Mouse (Mus musculus): ENCODE measurements around the gene Rpusd3.

Gene Rpusd3

GRCm38 (mm10) chr6:113419199-113419587 lies at the start of gene Rpusd3:
Gene Rpusd3, minus strand, starts transcription at chr6:113419340.
- DNase-seq: peak; percentile 99

GRCm38 (mm10) chr6:113468512-113468911 lies 49.4 kb upstream of the Rpusd3 start:
- DNase-seq: no peak

GRCm38 (mm10) chr6:113465602-113466001 lies 46.5 kb upstream of the Rpusd3 start:
- DNase-seq: no peak

- DNase-seq: no peak
Observed at GRCm38 (mm10) chr6:113464040-113464439, 44.9 kb upstream of the Rpusd3 start.

- peak; percentile 36 to 40 for DNase-seq
Observed at GRCm38 (mm10) chr6:113458635-113459034, 39.5 kb upstream of the Rpusd3 start.

GRCm38 (mm10) chr6:113457952-113458534 lies 38.9 kb upstream of the Rpusd3 start, which contains the start of gene Il17re:
Gene Il17re, plus strand, starts transcription at chr6:113458484.
- DNase-seq: no peak

GRCm38 (mm10) chr6:113455007-113455406 lies 35.9 kb upstream of the Rpusd3 start:
- DNase-seq: no peak

GRCm38 (mm10) chr6:113451839-113452238 lies 32.7 kb upstream of the Rpusd3 start:
- DNase-seq: no peak

- peak in 1 of 2 experiments; percentile 15 for DNase-seq
Observed at GRCm38 (mm10) chr6:113447639-113448038, 28.5 kb upstream of the Rpusd3 start.

GRCm38 (mm10) chr6:113444207-113444965 lies 25.2 kb upstream of the Rpusd3 start:
- no peak for DNase-seq

- DNase-seq: no peak
Observed at GRCm38 (mm10) chr6:113443091-113443490, 24.0 kb upstream of the Rpusd3 start.

- peak; percentile 90 to 95 for DNase-seq
Observed at GRCm38 (mm10) chr6:113442442-113443090, 23.4 kb upstream of the Rpusd3 start, which contains the start of gene Jagn1. Gene Jagn1, plus strand, starts transcription at chr6:113442569.

- no peak for DNase-seq
Observed at GRCm38 (mm10) chr6:113442087-113442441, 22.9 kb upstream of the Rpusd3 start.

GRCm38 (mm10) chr6:113441147-113441680 lies 22.1 kb upstream of the Rpusd3 start:
- DNase-seq: peak; percentile 79 to 85

GRCm38 (mm10) chr6:113440686-113441085 lies 21.5 kb upstream of the Rpusd3 start:
- DNase-seq: no peak

- DNase-seq: no peak
Observed at GRCm38 (mm10) chr6:113438721-113439430, 19.7 kb upstream of the Rpusd3 start.

- DNase-seq: no peak
Observed at GRCm38 (mm10) chr6:113437135-113437534, 18.0 kb upstream of the Rpusd3 start.

GRCm38 (mm10) chr6:113435664-113436205 lies 16.6 kb upstream of the Rpusd3 start, which contains the start of gene Cidec:
Gene Cidec, minus strand, starts transcription at chr6:113435760.
- DNase-seq: no peak

GRCm38 (mm10) chr6:113434691-113435090 lies 15.6 kb upstream of the Rpusd3 start:
- DNase-seq: no peak

- DNase-seq: no peak
Observed at GRCm38 (mm10) chr6:113433661-113434060, 14.5 kb upstream of the Rpusd3 start.

GRCm38 (mm10) chr6:113431801-113432200 lies 12.7 kb upstream of the Rpusd3 start:
- DNase-seq: no peak

- DNase-seq: no peak
Observed at GRCm38 (mm10) chr6:113430846-113431245, 11.7 kb upstream of the Rpusd3 start.
